8 mouse cellular contexts compared by ENCODE assay signal in the genomic region with DNA sequence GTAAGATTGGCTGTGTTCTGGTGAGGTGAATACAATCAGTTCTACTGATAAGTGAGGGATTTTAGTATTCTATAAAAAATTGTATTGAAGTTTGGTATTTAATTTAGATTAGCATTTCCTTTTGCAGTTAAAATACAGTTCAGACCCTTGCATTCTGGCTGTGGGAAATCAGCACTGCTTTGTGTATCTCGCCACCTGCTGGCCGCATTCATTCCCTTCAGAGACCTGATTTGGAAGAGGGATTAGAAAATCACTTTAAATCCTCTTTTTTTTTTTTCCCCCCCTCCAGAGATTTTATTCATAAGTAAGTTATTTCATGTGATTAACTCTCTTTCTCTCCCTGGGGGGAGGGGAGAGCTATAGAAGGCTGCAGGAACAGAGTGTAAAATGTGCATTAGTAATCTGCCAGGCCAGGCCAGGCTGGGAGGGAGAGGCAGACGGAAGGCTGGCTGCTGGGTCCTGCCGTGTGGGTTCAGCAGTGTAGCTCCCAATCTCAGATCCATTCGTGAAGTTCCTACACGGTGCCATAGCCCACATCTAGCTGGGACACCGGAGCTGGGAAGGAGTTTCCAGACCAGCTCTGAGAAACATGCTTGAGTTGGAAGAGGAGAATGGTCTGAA. TPM values are rescaled to one million over a fixed set of nuclear protein-coding genes. Genes with fewer than 3 reads are reported as not detected.
DNase-seq lines count a peak whose midpoint lies in the region; ATAC-seq and TF ChIP-seq lines count a peak whose summit lies in the region.

No protein-coding gene starts in this region.

- no peaks in the 10 kb centered on the region for H3K36me3 ChIP-seq in ES-E14 (ENCODE audit: control insufficient read depth, insufficient read depth, low read length, poor library complexity, severe bottlenecking)

- no peak for ATAC-seq in frontal cortex, adult (ENCODE audit: low TSS enrichment)

- H3K27ac ChIP-seq in ES-E14 (ENCODE audit: insufficient read depth, low read depth, low read length, poor library complexity, severe bottlenecking): no peak overlapping the region
- H3K27ac ChIP-seq in gastrocnemius, adult 2 months: peak overlapping the region; percentile 53; the same call in 1 of the 2 replicates

- H3K9me3 ChIP-seq in ES-E14 (ENCODE audit: control insufficient read depth, insufficient read depth, low read depth, low read length): no peaks in the 10 kb centered on the region

- H3K9ac ChIP-seq in ES-E14 (ENCODE audit: insufficient read depth, low read depth, low read length, poor library complexity, severe bottlenecking): no peak overlapping the region

- in situ Hi-C loops in ES-E14 (cut with MboI; ENCODE audit: low sequenced_read_pairs in 2 of 2, unreplicated experiment in 2 of 2): no loop called here

- H3K4me1 ChIP-seq in ES-E14 (ENCODE audit: control insufficient read depth in 2 of 2, insufficient read depth in 2 of 2, low read length in 2 of 2, poor library complexity in 1 of 2): no peaks in the 10 kb centered on the region

- peak; percentile 28 to 91 for DNase-seq in frontal cortex, adult 2 months (ENCODE audit: extremely low spot score in 1 of 2, low spot score in 1 of 2)
- peak; percentile 53 for DNase-seq in ES-E14 (ENCODE audit: low read depth, low spot score)
- DNase-seq in cerebellum, adult 9-10 months: peak; percentile 89
- DNase-seq in gastrocnemius, adult 2 months: peak; percentile 80
- peak; percentile 67 to 89 for DNase-seq in layer of hippocampus, adult 18-20 months (ENCODE audit: low spot score in 2 of 2)
- peak; percentile 90 for DNase-seq in lung, postnatal 36 days
- peak; percentile 43 to 60 for DNase-seq in right cerebral cortex, postnatal 36 days (ENCODE audit: low spot score in 2 of 2)

- intact Hi-C loops in gastrocnemius, adult 2 months (cut with DNase I): loop anchor here (1.0 to 5.0 kb wide), 3 partner anchors 49 to 394 kb away; a partner anchor contains a TSS

- no peak overlapping the region for H3K4me3 ChIP-seq in ES-E14 (ENCODE audit: insufficient read depth in 1 of 2, low read depth in 1 of 2, low read length in 2 of 2, poor library complexity in 1 of 2, severe bottlenecking in 1 of 2)
- no peak overlapping the region for H3K4me3 ChIP-seq in gastrocnemius, adult 2 months

- peak; percentile 90 for TF ChIP-seq CTCF in gastrocnemius, adult 2 months (IDR thresholded peaks at IDR 0.05)

TF ChIP-seq in ES-E14, 5 proteins besides CTCF, POLR2A, EP300 and RAD21:
- TF ChIP-seq ZNF384 (IDR thresholded peaks at IDR 0.05; ENCODE audit: low read depth, low read length) (0 out of 2 replicates have a peak, but pooled peaks have one; percentile 29), ZC3H11A (IDR thresholded peaks at IDR 0.05; ENCODE audit: borderline replicate concordance, low read depth, low read length) (peak; percentile 95), CHD2 (IDR thresholded peaks at IDR 0.05; ENCODE audit: low read depth, low read length) (no peak), HCFC1 (IDR thresholded peaks at IDR 0.05; ENCODE audit: borderline replicate concordance, insufficient read depth, low read length) (no peak), MAFK (IDR thresholded peaks at IDR 0.05; ENCODE audit: insufficient read depth, low read depth, low read length) (no peak)

RNA-seq across cellular contexts. Expression of a gene that starts 34.8 kb away (rescaled TPM):
- polyA plus RNA-seq in frontal cortex, adult 2 months (2012; rRNA removed): 2.6 and 3.6 TPM in 2 replicates
- total RNA-seq in ES-E14 (2012; rRNA removed): 0.53 and 2.3 TPM in 2 replicates
- under 1 TPM; 0.13 to 0.22 TPM for total RNA-seq in gastrocnemius, adult 2 months (2021)
- total RNA-seq in layer of hippocampus, adult 18-20 months (2021): under 1 TPM; 0.67 to 0.79 TPM
